Mouse (Mus musculus) embryo, embryonic 11 days (tissue): ENCODE measurements around the gene Cstf1.

Source experiments
- DNase-seq: peaks from one replicate; pipeline ENCODE4 v3.0.0-alpha.2; 2015

Gene Cstf1

GRCm38 (mm10) chr2:172370411-172371223, at the start of gene Cstf1, which contains the start of gene Aurka:
Cstf1 (plus strand) TSS chr2:172370681.
Aurka (minus strand) TSS chr2:172370535.
- DNase-seq, result peak; percentile 97

DNA sequence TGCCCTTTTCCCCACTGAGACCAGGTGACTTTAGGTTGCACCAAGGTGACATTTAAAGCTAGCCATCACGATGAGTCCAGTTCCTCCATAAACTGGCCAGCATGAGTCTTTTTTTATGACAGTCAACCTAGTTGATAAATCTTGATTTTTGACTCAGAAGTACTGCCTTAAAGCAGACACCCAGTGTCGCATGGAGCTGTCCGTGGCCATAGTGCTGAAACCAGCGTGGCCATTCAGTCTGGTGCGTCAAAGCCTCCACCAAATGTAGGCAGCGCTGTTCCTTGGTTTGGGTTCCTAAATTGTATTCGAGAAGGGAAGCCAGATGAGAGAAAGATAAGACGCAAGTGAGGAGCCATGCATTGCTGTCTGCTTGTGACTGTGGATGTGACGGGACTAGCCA, 49.6 kb upstream of the Cstf1 start:
- peak; percentile 85 for DNase-seq

GRCm38 (mm10) chr2:172328248-172328647, 42.2 kb upstream of the Cstf1 start:
- no peak for DNase-seq

GRCm38 (mm10) chr2:172329179-172329578, 41.3 kb upstream of the Cstf1 start:
- peak; percentile 80 for DNase-seq

DNA sequence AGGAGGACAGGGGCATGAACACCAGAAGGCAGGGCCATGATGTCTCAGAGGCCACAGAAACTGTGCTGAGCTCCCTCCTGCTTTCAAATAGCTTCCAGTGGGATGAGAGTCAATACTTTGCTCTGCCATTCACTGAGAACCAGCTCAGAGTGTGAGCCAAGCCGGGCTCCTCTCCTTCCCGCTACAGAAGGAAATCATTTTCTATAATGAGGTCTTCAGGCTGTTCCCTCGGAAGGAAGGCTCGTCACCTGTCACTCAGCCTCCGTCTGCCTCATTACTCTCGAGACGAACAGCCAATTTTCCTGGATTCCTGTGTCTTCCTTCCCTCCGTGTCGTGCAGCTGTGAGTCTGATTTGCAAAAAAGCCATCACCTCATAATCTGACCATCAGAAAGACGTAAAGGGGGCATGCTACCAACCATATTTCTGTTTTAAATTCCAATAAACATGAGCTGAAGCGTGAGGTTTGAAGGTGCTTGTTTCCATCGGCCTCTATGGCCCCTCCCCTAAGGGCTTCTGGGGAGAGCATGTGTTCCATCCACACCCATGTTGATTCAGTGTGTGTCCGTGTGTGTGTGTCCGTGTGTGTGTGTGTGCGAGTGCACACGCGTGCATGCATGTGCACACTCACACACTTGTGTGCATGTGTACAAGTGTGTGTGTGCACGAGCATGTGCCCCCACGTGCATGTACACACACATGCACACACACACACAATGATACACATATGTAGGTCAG, 32.1 kb upstream of the Cstf1 start:
- no peak for DNase-seq

DNA sequence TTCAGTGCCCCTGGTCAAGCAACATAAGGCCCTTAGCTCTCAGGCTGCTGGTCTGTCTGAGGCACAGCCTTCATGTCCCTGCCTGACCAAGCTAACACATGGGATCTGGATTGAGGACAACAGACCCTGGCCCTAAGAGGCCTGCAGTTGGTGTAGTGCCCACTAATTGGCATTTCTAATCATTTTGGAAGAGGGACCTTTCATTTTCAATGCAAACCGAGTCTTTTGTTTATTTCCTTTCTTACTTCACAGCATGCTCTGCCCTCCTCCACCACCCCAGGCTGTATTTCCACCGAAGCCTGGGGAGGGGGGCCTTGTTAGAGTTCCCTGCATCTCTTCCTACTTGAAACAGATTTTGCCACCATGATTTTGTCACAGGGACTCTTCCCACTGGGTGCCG, 29.5 kb upstream of the Cstf1 start:
- no peak for DNase-seq

DNA sequence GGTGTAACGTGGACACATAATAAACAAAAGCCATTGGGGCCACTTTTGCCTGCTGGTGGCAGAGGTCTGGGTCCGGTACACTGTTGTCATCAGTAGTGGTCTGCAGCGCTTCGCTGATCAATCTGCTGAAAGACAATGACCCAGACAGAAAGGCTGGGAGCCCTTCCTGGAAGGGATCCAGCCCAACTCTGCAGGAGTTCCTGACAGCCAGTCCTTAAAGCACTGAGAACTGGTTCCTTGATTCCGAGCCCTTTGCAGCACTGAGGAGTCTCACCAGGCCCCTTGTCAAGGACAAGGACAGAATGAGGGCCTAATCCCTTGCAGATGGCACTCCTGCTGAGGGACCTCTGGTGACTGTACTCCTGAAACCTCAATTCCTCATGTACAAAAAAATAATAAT, 28.9 kb upstream of the Cstf1 start:
- DNase-seq, result no peak

GRCm38 (mm10) chr2:172343751-172344150, 26.7 kb upstream of the Cstf1 start:
- DNase-seq, result no peak

DNA sequence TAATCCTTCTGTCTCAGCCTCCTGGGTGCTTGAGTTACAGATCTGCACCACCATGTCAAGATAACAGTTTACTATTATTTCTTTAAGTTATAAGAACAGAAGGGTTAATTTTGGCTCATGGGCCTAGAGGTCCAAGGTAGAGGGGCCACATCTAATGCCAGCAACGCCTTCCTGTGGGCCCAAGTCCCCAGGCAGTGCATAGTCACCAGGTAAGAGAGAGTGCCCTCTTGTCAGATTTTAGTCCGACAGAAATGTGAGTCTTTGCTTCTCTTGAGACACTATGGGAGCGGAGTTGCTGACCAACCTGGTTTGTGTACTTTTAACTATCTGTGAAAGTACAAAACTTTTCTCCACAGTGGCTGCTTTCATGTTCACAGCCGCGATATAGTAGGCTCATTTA, 25.8 kb upstream of the Cstf1 start:
- DNase-seq, result no peak

GRCm38 (mm10) chr2:172345258-172345738, 25.2 kb upstream of the Cstf1 start, which contains the start of gene Fam210b:
Fam210b (plus strand) TSS chr2:172345565.
- peak; percentile 99 for DNase-seq

GRCm38 (mm10) chr2:172346034-172346929, 24.2 kb upstream of the Cstf1 start:
- peak; percentile 53 for DNase-seq

GRCm38 (mm10) chr2:172346933-172347611, 23.4 kb upstream of the Cstf1 start:
- DNase-seq, result peak; percentile 42

- DNase-seq, result no peak
These were observed 22.1 kb upstream of the Cstf1 start for GRCm38 (mm10) chr2:172348297-172348950.

DNA sequence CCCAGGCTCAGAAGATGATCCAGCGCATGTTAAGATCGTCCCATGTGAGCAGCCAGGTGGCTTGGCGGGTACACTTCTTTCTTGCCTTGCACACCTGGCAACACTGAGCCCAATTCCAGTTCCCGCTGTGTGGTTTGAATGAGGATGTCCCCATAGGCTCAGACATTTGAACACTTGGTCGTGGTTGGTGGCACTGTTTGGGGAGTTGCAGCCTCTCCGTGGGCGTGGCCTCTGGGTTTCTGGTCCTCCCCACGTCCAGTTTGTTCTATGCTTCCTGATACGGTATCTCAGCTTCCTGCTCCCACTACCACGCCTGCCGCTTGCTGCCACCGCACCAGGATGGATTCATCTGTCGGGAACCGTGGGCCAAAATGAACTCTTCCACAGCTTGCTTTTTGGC, 20.7 kb upstream of the Cstf1 start:
- DNase-seq, result no peak

- DNase-seq, result no peak
These were observed 19.7 kb upstream of the Cstf1 start for GRCm38 (mm10) chr2:172350773-172351172.

GRCm38 (mm10) chr2:172353218-172353617, 17.3 kb upstream of the Cstf1 start:
- DNase-seq, result no peak

DNA sequence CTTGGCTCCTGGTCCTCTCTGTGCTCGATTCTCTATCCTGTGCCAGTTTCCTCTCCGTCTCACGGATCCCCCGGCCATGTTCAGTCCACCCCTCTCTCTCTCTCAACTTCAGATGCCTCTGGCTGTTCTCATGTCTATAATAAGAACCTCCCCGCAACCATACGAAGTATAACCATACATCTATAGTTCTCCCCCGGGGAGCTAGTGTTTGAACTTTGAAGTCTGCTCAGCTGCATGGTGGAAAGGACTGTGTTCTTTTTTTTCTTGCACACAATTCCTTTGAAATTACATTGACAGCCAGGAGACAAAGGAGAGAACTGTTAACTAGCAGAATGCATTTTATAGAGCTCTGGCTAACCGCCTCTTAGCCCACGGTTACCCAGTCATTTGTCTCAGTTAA, 15.7 kb upstream of the Cstf1 start:
- DNase-seq, result no peak

DNA sequence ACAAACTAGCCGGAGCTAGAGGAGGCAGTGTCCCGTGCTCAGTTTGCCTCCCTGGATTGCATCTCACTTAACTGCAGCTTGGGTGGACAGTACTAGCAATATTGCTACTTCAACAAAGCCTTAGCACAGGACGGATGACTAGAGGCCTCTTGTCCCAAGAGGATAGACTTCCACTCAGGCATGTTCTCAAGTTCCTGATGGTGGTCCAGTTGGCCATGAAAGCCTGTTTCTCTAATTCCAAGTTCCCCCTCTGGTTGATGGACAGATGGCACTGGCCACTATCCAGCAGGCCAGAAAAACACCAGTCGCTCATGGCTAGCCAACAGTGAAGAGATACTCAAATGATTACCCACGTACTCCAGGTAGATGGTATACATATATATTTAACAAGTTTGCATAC, 14.6 kb upstream of the Cstf1 start:
- no peak for DNase-seq

DNA sequence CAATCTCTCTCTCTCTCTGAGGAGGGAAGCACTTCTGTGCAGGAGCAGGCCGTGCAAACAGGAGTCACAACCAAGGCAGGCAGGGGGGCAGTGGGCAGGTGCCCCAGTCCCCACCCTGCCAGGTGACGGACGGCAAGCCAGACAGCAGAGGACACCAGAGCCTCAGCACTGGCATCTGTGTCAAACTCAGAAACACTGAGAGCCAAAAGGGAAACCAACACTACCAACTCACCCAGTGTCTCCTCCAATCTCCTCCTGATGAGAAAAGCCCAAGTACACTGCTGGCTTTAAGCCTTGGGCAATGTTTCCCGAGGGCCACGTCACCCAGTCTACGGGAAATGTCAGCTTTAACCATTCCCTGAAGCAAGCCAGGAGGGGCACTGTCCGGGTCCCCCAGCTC, 7.3 kb upstream of the Cstf1 start:
- no peak for DNase-seq

- DNase-seq, result no peak
These were observed 777 bp downstream of the Cstf1 start for GRCm38 (mm10) chr2:172371258-172371657.

DNA sequence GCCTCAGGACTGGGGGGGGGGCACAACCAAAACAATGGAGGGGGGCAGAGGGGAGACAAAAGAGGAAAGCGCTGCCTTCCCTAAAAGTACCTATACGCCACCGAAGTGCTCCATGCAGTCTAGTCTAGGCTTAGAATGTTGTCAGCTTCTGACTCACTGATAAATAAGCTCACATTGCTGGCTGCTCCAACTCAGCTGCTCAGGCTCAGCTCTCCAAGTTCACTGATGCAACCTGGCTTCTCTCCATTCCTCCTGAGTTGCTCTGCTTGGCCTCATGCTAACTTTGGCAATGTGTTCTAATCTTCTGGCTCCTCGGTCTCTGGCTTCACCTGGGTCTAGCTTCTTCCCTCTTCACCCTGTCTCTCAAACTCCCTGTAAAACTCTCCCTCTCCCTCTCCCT, 6.1 kb downstream of the Cstf1 start:
- DNase-seq, result no peak
